Mouse (Mus musculus): Measurements from ENCODE around the gene Tmod3.

GRCm38 (mm10) chr9:75601510-75601909, 42.1 kb upstream of the Tmod3 start:
- TF ChIP-seq CTCF (IDR thresholded peaks at IDR 0.05; ENCODE audit: insufficient read depth, low read depth, low read length) (no peak), POLR2A (IDR thresholded peaks at IDR 0.05; ENCODE audit: insufficient read depth, low read depth, low read length) (no peak)
